Mouse (Mus musculus): ENCODE data around the gene Slc39a7.
A peak's percentile ranks its signal among the peaks of the same experiment; 100 is the strongest.
"Not testable (repeated sequence)": the region's sequence is repeated elsewhere in the genome, so short reads cannot be mapped to it uniquely, and the experiment has no call there.

Slc39a7 gene

DNA sequence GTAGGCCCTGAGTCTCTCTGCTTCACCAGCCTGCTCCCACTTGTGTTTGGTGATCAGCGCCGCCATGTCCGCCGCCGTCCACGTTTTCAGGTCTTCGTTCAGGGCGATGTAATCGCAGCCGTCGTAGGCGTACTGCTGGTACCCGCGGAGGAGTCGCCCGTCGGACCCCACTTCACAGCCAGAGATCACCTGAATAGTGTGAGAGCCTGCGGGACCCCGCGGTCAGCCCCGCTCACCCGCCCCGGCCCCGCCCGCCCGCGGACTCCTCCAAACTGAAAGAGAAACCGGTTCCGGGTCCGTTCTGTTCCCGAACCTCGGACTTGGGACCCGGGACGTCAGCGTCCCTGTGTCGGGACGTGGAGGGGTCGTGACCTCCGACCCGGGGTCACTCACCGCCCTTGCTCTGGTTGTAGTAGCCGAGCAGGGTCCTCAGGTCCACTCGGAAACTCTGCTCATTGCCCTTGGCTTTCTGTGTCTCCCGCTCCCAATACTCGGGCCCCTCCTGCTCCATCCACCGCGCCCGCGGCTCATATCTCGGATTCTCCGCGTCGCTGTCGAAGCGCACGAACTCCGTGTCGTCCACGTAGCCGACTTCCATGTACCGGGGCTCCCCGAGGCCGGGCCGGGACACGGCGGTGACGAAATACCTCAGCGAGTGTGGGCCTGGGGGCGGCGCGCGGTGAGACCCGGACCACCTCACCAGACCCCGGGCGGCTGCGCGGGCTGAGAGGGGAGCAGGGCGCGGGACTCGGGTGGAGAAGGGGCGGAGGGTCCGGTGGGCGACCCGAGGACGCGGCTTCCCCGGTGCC lies 31.9 kb downstream of the Slc39a7 start:
- DNase-seq: peak; percentile 26

DNA sequence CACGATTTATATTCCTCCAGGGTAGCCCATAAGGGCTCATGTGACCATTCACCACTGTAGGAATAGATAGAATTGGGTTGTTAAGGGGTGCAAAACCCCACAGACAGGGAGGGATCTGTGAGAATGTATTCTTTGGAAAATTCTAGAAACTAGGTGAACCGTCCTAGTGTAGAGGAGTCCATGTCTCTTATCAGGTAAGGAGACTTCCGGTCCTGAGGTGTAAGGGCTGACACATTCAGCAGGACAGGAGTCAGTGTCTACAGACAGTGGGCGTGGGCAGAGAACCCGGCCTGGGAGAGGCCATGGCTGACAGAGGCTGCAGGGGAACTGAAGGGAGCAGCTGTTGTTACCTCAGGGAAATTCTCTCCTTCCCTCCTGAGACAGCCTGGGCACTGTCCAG lies 32.8 kb downstream of the Slc39a7 start:
- not testable (repeated sequence) for DNase-seq

- DNase-seq: not testable (repeated sequence)
Observed at GRCm38 (mm10) chr17:33997025-33997424, 34.5 kb downstream of the Slc39a7 start.

- no peak for DNase-seq
Observed at GRCm38 (mm10) chr17:33995651-33996050, 35.8 kb downstream of the Slc39a7 start.

DNA sequence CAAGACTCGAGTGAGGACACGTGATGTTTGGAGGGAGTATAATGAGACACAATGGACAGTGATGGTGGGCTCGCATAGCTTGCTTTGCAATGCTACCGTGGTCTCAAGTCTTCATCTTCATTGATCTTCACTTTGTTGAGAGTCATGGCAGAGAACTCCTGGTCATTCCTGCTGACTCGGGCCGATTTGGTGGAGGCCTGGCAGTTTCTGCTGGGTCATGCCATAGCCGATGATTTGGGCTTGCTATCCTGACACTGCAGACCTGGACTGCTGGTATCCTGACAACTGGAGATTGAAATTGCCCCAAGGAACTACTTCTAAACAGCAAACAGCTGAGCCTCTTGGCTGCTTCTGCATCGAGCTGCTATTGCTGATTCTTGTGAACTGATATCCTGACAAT lies 36.5 kb downstream of the Slc39a7 start:
- no peak for DNase-seq

- peak; percentile 65 for DNase-seq
Observed at GRCm38 (mm10) chr17:33991788-33992664, 39.5 kb downstream of the Slc39a7 start.

GRCm38 (mm10) chr17:33982136-33982535 lies 49.3 kb downstream of the Slc39a7 start:
- DNase-seq: peak; percentile 75

GRCm38 (mm10) chr17:33981192-33981909 lies 50.1 kb downstream of the Slc39a7 start:
- peak; percentile 92 for DNase-seq

- DNase-seq: no peak
Observed at GRCm38 (mm10) chr17:33980181-33981035, 51.1 kb downstream of the Slc39a7 start.

DNA sequence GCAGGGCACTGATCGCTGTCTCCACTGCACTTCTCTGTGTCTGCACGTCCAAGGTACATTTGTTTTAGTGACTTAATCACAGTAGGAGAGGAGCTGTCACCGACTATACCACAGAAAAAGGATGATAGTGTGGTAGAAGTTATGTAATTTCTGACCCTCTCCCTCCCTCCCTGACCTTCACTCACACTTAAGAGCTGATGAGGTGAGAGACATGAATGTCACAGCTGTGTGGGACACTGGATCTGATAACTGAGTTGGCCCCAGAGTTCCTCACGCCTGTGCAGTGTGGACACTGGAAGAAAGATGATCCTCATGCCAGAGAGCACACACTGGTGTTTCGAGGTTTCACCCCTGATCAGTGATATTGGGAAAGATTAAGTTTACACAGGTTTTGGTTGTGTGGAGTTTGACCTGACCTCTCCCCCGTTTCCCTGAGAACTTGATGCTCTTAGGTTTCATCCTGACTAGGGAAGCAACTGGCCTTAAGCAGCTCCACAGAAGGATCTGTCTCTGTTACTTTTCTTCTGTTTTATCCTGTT lies 51.9 kb downstream of the Slc39a7 start:
- DNase-seq: no peak

DNA sequence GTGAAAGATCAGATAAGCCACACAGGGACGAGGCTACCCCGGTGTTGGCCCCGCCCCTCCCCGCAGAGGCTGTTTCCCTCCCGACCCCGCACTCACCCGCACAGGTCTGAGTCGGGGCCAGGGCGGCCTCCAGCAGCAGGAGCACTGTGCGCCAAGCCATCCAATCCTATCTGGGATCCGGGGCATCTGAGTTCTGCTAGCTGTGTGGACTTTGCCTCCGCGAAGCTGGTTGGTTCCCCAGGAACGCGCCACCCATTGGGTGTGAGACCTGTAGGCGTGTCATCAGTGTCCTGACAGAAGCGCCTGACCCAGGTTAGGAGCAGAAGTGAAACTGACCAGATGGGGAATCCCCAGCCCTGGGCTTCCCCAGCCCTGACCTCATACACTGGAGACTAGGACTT lies 52.9 kb downstream of the Slc39a7 start:
- peak; percentile 84 for DNase-seq

Data from liver (tissue).